Mouse (Mus musculus) megakaryocyte, adult 5-6 weeks (primary cell): ENCODE data around the gene Lrtm2. TPM values are rescaled to one million over a fixed set of nuclear protein-coding genes. Genes with fewer than 3 reads are reported as not detected.

ENCODE experiments used
- ATAC-seq: 2 replicates; pipeline ENCODE4 v1.8.0; 2016; ENCODE audit warnings: mild to moderate bottlenecking, inconsistent platforms; ENCODE audit not compliant: poor library complexity, severe bottlenecking
- total RNA-seq, 2 experiments: library from RNA; stranded (forward) in 1 of 2; stranded (reverse) in 1 of 2; fragments of 153-499, 151-499 nt in 1 of 2; fragments of 221-1000, 200-1000 nt in 1 of 2; gene quantifications; 2 replicates each; pipeline versions ENCODE4 v1.2.3 to v1.2.4; 2015 to 2017

Lrtm2 gene
- total RNA-seq, 2 experiments from 2014 or later = not detected

GRCm38 (mm10) chr6:119303331-119303730, 27.2 kb downstream of the Lrtm2 start:
- peak; percentile 40; the same call in 1 of the 2 replicates for ATAC-seq

GRCm38 (mm10) chr6:119301310-119301709, 29.3 kb downstream of the Lrtm2 start:
- ATAC-seq = no peak

- ATAC-seq = no peak
These were observed 49.8 kb downstream of the Lrtm2 start for GRCm38 (mm10) chr6:119280761-119281160.

GRCm38 (mm10) chr6:119276713-119277112, 53.9 kb downstream of the Lrtm2 start:
- no peak for ATAC-seq

Other genes starting within 250 kb of the Lrtm2 start
- 7.5 and 13.1 TPM in 2 replicates for gene Dcp1b, start 155.5 kb downstream of the Lrtm2 start, total RNA-seq (2015)
- 7.2 and 10.6 TPM in 2 replicates for gene Dcp1b, start 155.5 kb downstream of the Lrtm2 start, total RNA-seq (2017)
- gene Cacna1c, start 134.3 kb downstream of the Lrtm2 start, total RNA-seq (2015) = 0.11 TPM in 1 of 2 replicates, not detected in the other
- gene Cacna1c, start 134.3 kb downstream of the Lrtm2 start, total RNA-seq (2017) = 0.12 TPM in 1 of 2 replicates, not detected in the other
- 0.04 TPM in 1 of 2 replicates, not detected in the other for gene Cacna2d4, start 94.2 kb downstream of the Lrtm2 start, total RNA-seq (2015)
- gene Cacna2d4, start 94.2 kb downstream of the Lrtm2 start, total RNA-seq (2017) = 0.07 TPM in 1 of 2 replicates, not detected in the other
- 64.1 and 69.9 TPM in 2 replicates for gene Adipor2, start 86.9 kb upstream of the Lrtm2 start, total RNA-seq (2015)
- 94.1 and 98.6 TPM in 2 replicates for gene Adipor2, start 86.9 kb upstream of the Lrtm2 start, total RNA-seq (2017)
- gene Fbxl14, start 148.9 kb upstream of the Lrtm2 start, total RNA-seq (2015) = 38.4 and 40.4 TPM in 2 replicates
- 40.1 and 42.2 TPM in 2 replicates for gene Fbxl14, start 148.9 kb upstream of the Lrtm2 start, total RNA-seq (2017)
- gene Wnt5b, start 213.6 kb upstream of the Lrtm2 start, total RNA-seq (2015) = not detected in 2 replicates
- not detected in 2 replicates for gene Wnt5b, start 213.6 kb upstream of the Lrtm2 start, total RNA-seq (2017)